Mouse (Mus musculus): ENCODE measurements around the gene Gm17428.
"Not testable (repeated sequence)": the region's sequence is repeated elsewhere in the genome, so short reads cannot be mapped to it uniquely, and the experiment has no call there.

The Gm17428 gene

GRCm38 (mm10) chr14:54951587-54951986, 25.1 kb upstream of the Gm17428 start:
- DNase-seq (ENCODE audit: low spot score in 2 of 2), result no peak

GRCm38 (mm10) chr14:54953664-54954206, 23.0 kb upstream of the Gm17428 start:
- DNase-seq (ENCODE audit: low spot score in 2 of 2), result no peak

- DNase-seq (ENCODE audit: low spot score in 2 of 2), result no peak
Observed at GRCm38 (mm10) chr14:54954474-54954873, 22.3 kb upstream of the Gm17428 start.

GRCm38 (mm10) chr14:54955481-54955880, 21.3 kb upstream of the Gm17428 start:
- no peak for DNase-seq (ENCODE audit: low spot score in 2 of 2)

- no peak for DNase-seq (ENCODE audit: low spot score in 2 of 2)
Observed at GRCm38 (mm10) chr14:54956533-54956932, 20.2 kb upstream of the Gm17428 start.

- DNase-seq (ENCODE audit: low spot score in 2 of 2), result no peak
Observed at GRCm38 (mm10) chr14:54958503-54958902, 18.2 kb upstream of the Gm17428 start.

GRCm38 (mm10) chr14:54959197-54959596, 17.5 kb upstream of the Gm17428 start:
- no peak for DNase-seq (ENCODE audit: low spot score in 2 of 2)

- not testable (repeated sequence) for DNase-seq (ENCODE audit: low spot score in 2 of 2)
Observed at GRCm38 (mm10) chr14:54959853-54960613, 16.7 kb upstream of the Gm17428 start.

GRCm38 (mm10) chr14:54960769-54961168, 16.0 kb upstream of the Gm17428 start:
- DNase-seq (ENCODE audit: low spot score in 2 of 2), result no peak

GRCm38 (mm10) chr14:54961487-54961886, 15.2 kb upstream of the Gm17428 start:
- DNase-seq (ENCODE audit: low spot score in 2 of 2), result no peak

GRCm38 (mm10) chr14:54962714-54963113, 14.0 kb upstream of the Gm17428 start:
- no peak for DNase-seq (ENCODE audit: low spot score in 2 of 2)

- DNase-seq (ENCODE audit: low spot score in 2 of 2), result no peak
Observed at GRCm38 (mm10) chr14:54963727-54964126, 13.0 kb upstream of the Gm17428 start.

- no peak for DNase-seq (ENCODE audit: low spot score in 2 of 2)
Observed at GRCm38 (mm10) chr14:54965044-54965443, 11.7 kb upstream of the Gm17428 start.

- no peak for DNase-seq (ENCODE audit: low spot score in 2 of 2)
Observed at GRCm38 (mm10) chr14:54965631-54966030, 11.1 kb upstream of the Gm17428 start.

GRCm38 (mm10) chr14:54966320-54966977, 10.3 kb upstream of the Gm17428 start, which contains the start of gene Myh6:
Myh6 (minus strand) TSS chr14:54966927.
- no peak for DNase-seq (ENCODE audit: low spot score in 2 of 2)

- no peak for DNase-seq (ENCODE audit: low spot score in 2 of 2)
Observed at GRCm38 (mm10) chr14:54967874-54968273, 8.9 kb upstream of the Gm17428 start.

GRCm38 (mm10) chr14:54968344-54968743, 8.4 kb upstream of the Gm17428 start:
- DNase-seq (ENCODE audit: low spot score in 2 of 2), result no peak

- DNase-seq (ENCODE audit: low spot score in 2 of 2), result not testable (repeated sequence)
Observed at GRCm38 (mm10) chr14:54972786-54973185, 3.9 kb upstream of the Gm17428 start.

GRCm38 (mm10) chr14:54974068-54974791, 2.5 kb upstream of the Gm17428 start:
- no peak for DNase-seq (ENCODE audit: low spot score in 2 of 2)

- DNase-seq (ENCODE audit: low spot score in 2 of 2), result no peak
Observed at GRCm38 (mm10) chr14:54978664-54979063, 1.9 kb downstream of the Gm17428 start.

- no peak for DNase-seq (ENCODE audit: low spot score in 2 of 2)
Observed at GRCm38 (mm10) chr14:54981934-54982333, 5.2 kb downstream of the Gm17428 start.

- not testable (repeated sequence) for DNase-seq (ENCODE audit: low spot score in 2 of 2)
Observed at GRCm38 (mm10) chr14:54988350-54988874, 11.7 kb downstream of the Gm17428 start.

Data from spleen, postnatal 14 days (tissue).